Mouse (Mus musculus) erythroblast, adult 5-6 weeks (primary cell): ENCODE data around the gene Cnksr3. TPM values are rescaled to one million over a fixed set of nuclear protein-coding genes. Genes with fewer than 3 reads are reported as not detected.

Experiments used
- ATAC-seq: replicated peaks from 2 replicates; pipeline ENCODE4 v1.8.0; 2016; ENCODE audit warnings: moderate number of reproducible peaks, mild to moderate bottlenecking, moderate TSS enrichment, inconsistent platforms; ENCODE audit not compliant: poor library complexity, low FRiP score, severe bottlenecking
- total RNA-seq, 2 experiments: library from RNA; stranded (forward) in 1 of 2; stranded (reverse) in 1 of 2; fragments of 150-400 nt in 1 of 2; fragments of 200-764, 138-1000 nt in 1 of 2; gene quantifications; 2 replicates each; pipeline versions ENCODE4 v1.2.3 to v1.2.4; 2015 to 2017; ENCODE audit warnings: low replicate concordance in 2 of 2

Cnksr3 gene
- total RNA-seq, 2 experiments from 2014 or later, result 0.09 to 1.3 TPM

GRCm38 (mm10) chr10:7198201-7198600 lies 13.8 kb downstream of the Cnksr3 start:
- no peak for ATAC-seq

GRCm38 (mm10) chr10:7197733-7198132 lies 14.3 kb downstream of the Cnksr3 start:
- no peak for ATAC-seq

- no peak for ATAC-seq
Observed at GRCm38 (mm10) chr10:7196668-7197400, 15.2 kb downstream of the Cnksr3 start.

GRCm38 (mm10) chr10:7195927-7196326 lies 16.1 kb downstream of the Cnksr3 start:
- ATAC-seq, result no peak

GRCm38 (mm10) chr10:7191721-7192413 lies 20.2 kb downstream of the Cnksr3 start:
- ATAC-seq, result no peak

- ATAC-seq, result no peak
Observed at GRCm38 (mm10) chr10:7189194-7189593, 22.8 kb downstream of the Cnksr3 start.

GRCm38 (mm10) chr10:7187881-7188280 lies 24.2 kb downstream of the Cnksr3 start:
- ATAC-seq, result no peak

GRCm38 (mm10) chr10:7186992-7187391 lies 25.0 kb downstream of the Cnksr3 start:
- no peak for ATAC-seq

- ATAC-seq, result no peak
Observed at GRCm38 (mm10) chr10:7186018-7186417, 26.0 kb downstream of the Cnksr3 start.

GRCm38 (mm10) chr10:7183171-7183631 lies 28.8 kb downstream of the Cnksr3 start:
- no peak for ATAC-seq

- ATAC-seq, result no peak
Observed at GRCm38 (mm10) chr10:7182555-7183170, 29.4 kb downstream of the Cnksr3 start.

- ATAC-seq, result no peak
Observed at GRCm38 (mm10) chr10:7180296-7180695, 31.7 kb downstream of the Cnksr3 start.

GRCm38 (mm10) chr10:7178571-7178970 lies 33.5 kb downstream of the Cnksr3 start:
- ATAC-seq, result no peak

- ATAC-seq, result no peak
Observed at GRCm38 (mm10) chr10:7176205-7176910, 35.7 kb downstream of the Cnksr3 start.

- ATAC-seq, result no peak
Observed at GRCm38 (mm10) chr10:7174480-7174879, 37.6 kb downstream of the Cnksr3 start.

- ATAC-seq, result no peak
Observed at GRCm38 (mm10) chr10:7173098-7173497, 38.9 kb downstream of the Cnksr3 start.

- no peak for ATAC-seq
Observed at GRCm38 (mm10) chr10:7170434-7170833, 41.6 kb downstream of the Cnksr3 start.

GRCm38 (mm10) chr10:7163031-7163430 lies 49.0 kb downstream of the Cnksr3 start:
- ATAC-seq, result no peak

- ATAC-seq, result no peak
Observed at GRCm38 (mm10) chr10:7159061-7159511, 53.0 kb downstream of the Cnksr3 start.
